Mouse (Mus musculus) forebrain, embryonic 16.5 days (tissue): Measurements from ENCODE around the gene Siva1. TPM values are rescaled to one million over a fixed set of nuclear protein-coding genes. Genes with fewer than 3 reads are reported as not detected.

ENCODE experiments used
- ATAC-seq: fragments of 200-750 bp; cut with Nextera tagmentation; 2 replicates; pipeline ENCODE4 v1.8.0; 2017; ENCODE audit warnings: mild to moderate bottlenecking, moderate library complexity
- H3K27ac ChIP-seq: fragments of 300-500 bp; sonication (generic); 2 replicates; pipeline ENCODE4 v1.5.1; 2014; ENCODE audit warnings: low read length, control low read depth
- H3K27me3 ChIP-seq: fragments of 300-500 bp; sonication (generic); replicated peaks from 2 replicates; pipeline ENCODE4 v1.6.1; 2014; ENCODE audit warnings: low read length; ENCODE audit not compliant: control insufficient read depth, insufficient read depth
- H3K36me3 ChIP-seq: fragments of 300-500 bp; sonication (generic); 2 replicates; pipeline ENCODE4 v1.6.1; 2014; ENCODE audit not compliant: control insufficient read depth, insufficient read depth
- H3K4me1 ChIP-seq: fragments of 300-500 bp; sonication (generic); replicated peaks from 2 replicates; pipeline ENCODE4 v1.6.1; 2014; ENCODE audit warnings: low read length; ENCODE audit not compliant: control insufficient read depth, insufficient read depth
- H3K4me2 ChIP-seq: fragments of 300-500 bp; sonication (generic); 2 replicates; pipeline ENCODE4 v1.6.1; 2014; ENCODE audit warnings: mild to moderate bottlenecking, low read length, control low read depth
- H3K4me3 ChIP-seq: fragments of 300-500 bp; sonication (generic); replicated peaks from 2 replicates; pipeline ENCODE4 v1.5.1; 2014; ENCODE audit warnings: mild to moderate bottlenecking, low read length, control low read depth
- H3K9ac ChIP-seq: fragments of 300-500 bp; sonication (generic); replicated peaks from 2 replicates; pipeline ENCODE4 v1.6.1; 2014; ENCODE audit warnings: low read depth, low read length, control low read depth
- H3K9me3 ChIP-seq: fragments of 300-500 bp; sonication (generic); 2 replicates; pipeline ENCODE4 v1.6.1; 2016; ENCODE audit warnings: low read length; ENCODE audit not compliant: control insufficient read depth
- WGBS: fragments of 180-500 bp; shearing (Covaris S2); extraction: QIAGEN DNeasy Blood & Tissue Kit; methylation state at CpG from one replicate; pipeline ENCODE4 v1.1.7; 2014; 5-methylcytosine and 5-hydroxymethylcytosine counted together
- polyA plus RNA-seq: library from polyadenylated mRNA; unstranded; fragments of >200 nt; fragmentation: Nextera tagmentation; extraction: Ambion mirVana; gene quantifications from 2 replicates; pipeline ENCODE4 v1.2.1, GENCODE M21; 2015

Siva1 gene
- polyA plus RNA-seq, 1 experiment from 2014 or later: 68.9 TPM

DNA sequence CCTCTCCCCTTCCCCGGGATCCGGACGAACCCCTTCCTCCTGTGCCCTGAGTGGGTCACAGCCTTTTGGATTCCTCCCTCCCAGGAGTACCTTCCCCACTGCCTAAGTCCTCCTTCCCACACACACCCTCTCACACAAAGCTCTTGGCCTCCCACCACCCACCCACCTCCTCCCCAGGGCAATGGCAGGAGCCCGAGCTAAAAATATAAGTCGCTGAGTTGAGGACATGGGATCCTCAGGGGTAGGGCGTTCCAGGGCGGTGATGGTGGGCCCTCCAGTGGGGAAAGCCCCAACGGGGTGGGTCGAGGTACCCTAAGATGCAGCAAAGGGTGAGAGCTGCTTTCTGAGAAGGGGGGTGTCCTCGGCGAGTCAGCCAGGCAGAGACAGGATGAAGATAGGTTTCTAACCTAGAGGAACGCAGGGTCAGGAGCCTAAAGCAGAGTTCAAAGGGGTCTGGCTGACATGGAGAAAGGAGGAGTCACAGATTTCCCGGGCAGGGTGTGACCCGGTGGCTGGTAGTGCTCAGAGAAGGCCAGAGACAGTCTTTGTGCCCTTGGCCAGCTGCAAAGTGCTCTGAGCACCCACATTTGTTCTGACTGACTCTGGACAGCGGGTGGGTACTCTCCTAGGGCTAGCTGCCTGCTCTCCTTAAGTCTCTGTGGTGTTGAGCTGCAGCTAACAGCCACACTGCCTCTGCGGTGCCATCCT lies 24.0 kb upstream of the Siva1 start:
- Histone ChIP-seq H3K36me3 (no peaks in the 10 kb centered on the region), H3K9ac (peak overlapping the region; percentile 72), H3K27ac (no peak overlapping the region), H3K4me1 (peaks cover 17% of the 10 kb centered on the region), H3K9me3 (no peaks in the 10 kb centered on the region), H3K27me3 (peaks cover 3% of the 10 kb centered on the region; the same call in 1 of the 2 replicates), H3K4me2 (peak overlapping the region; percentile 98), H3K4me3 (peak overlapping the region; percentile 55)
- 15% methylated on average over 16 of the region's 16 CpGs for WGBS
- ATAC-seq: peak; percentile 6; the same call in 1 of the 2 replicates

DNA sequence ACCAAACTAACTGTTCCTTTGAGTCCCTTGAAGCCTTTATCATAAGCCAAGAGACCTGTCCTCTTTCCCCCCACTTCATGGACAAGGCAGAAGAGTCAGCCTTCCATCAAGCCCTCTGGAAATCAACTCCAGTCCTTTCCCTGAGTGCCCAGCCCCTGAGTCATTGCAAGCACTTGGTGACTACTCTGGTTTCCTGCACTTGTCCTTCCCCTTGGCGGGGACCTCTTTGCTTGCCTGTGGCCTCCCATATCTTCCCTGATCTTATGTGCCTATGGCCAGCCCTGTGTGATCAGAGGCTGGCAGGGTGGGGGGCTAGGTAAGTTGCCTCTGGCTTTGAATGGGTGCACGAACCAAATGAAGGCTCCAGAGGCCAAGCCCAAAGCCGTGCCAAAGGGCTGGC lies 22.6 kb upstream of the Siva1 start:
- no peaks in the 10 kb centered on the region for H3K9me3 ChIP-seq
- no peak overlapping the region for H3K9ac ChIP-seq
- no peak overlapping the region for H3K27ac ChIP-seq
- H3K27me3 ChIP-seq: peaks cover 3% of the 10 kb centered on the region; the same call in 1 of the 2 replicates
- WGBS: 83% methylated on average over 3 of the region's 3 CpGs
- H3K36me3 ChIP-seq: no peaks in the 10 kb centered on the region
- ATAC-seq: no peak
- H3K4me1 ChIP-seq: peaks cover 17% of the 10 kb centered on the region
- H3K4me2 ChIP-seq: no peak overlapping the region
- H3K4me3 ChIP-seq: no peak overlapping the region

DNA sequence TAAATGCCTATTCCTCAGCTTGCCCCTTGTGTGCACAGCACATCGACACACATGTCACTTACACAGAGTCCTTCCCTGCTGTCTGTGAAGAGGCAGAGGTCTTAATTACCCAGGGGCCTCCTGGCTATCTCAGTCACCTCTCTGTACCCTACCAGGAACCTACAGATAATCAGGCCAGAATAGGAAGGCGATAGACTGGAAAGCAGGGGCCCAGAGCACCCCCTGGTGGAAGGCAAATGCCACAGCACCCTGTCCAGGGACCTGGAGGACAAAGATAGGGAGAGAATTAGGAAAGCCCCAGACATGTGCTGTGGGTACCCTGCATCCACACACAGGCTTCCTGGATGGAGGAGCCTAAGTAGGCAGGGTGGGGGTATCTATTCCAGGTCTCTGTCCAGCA lies 20.7 kb upstream of the Siva1 start:
- no peak overlapping the region for H3K27ac ChIP-seq
- no peaks in the 10 kb centered on the region for H3K9me3 ChIP-seq
- 0 out of 2 replicates have a peak, but pooled peaks cover 3% of the 10 kb centered on the region for H3K27me3 ChIP-seq
- no peak overlapping the region for H3K4me3 ChIP-seq
- WGBS: 35% methylated on average over 2 of the region's 2 CpGs
- peak; percentile 44; the same call in 1 of the 2 replicates for ATAC-seq
- peaks cover 13% of the 10 kb centered on the region for H3K4me1 ChIP-seq
- H3K36me3 ChIP-seq: no peaks in the 10 kb centered on the region
- no peak overlapping the region for H3K4me2 ChIP-seq
- H3K9ac ChIP-seq: no peak overlapping the region

DNA sequence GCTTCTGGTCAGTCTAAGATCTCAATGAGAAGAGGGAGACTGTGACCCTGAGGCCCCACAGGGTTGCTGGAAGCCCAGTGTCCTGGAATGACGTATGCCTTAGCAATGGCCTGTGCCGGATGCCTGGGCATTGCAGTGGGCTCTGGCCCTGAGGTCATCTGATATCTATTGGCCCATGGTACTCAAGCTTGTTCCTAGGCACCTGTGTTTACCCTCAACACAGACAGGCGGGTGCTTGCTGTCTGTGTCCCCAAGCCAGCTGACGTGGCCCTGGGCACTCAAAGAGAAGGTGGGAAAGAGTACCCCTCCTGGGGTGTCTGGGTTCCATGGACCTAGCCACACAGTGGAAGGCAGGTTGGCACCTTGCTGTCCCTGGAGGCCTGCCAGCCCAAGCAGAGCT lies 18.8 kb upstream of the Siva1 start:
- WGBS: 86% methylated on average over 4 of the region's 4 CpGs
- H3K36me3 ChIP-seq: no peaks in the 10 kb centered on the region

DNA sequence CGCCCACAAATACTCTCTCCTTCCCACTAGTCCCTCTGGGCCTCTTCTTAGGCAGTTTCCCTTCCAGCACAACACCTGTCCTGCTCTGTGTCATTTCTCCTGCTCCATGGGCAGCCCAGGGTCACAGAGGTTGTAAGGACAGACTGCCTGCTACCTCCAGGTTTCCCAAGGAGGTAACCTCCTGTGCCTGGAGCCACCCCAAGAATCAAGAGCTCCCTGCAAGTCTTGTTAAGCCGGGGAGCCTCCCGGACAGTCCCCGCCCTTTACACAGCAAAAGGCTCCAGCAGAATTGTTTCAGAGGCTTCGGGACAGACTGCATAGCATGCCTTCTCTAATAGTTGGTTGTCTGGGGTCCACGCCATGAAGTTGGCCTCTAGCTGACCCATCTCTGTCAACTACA lies 18.0 kb upstream of the Siva1 start:
- Histone ChIP-seq H3K9me3 (no peaks in the 10 kb centered on the region), H3K27ac (no peak overlapping the region), H3K27me3 (no peaks in the 10 kb centered on the region), H3K4me3 (no peak overlapping the region), H3K4me1 (peaks cover 6% of the 10 kb centered on the region), H3K9ac (no peak overlapping the region), H3K36me3 (no peaks in the 10 kb centered on the region), H3K4me2 (no peak overlapping the region)
- 81% methylated on average over 6 of the region's 6 CpGs for WGBS
- no peak for ATAC-seq

More for the DNA sequence above, 18.8 kb upstream of the Siva1 start:
- no peak overlapping the region for H3K4me3 ChIP-seq
- H3K4me1 ChIP-seq: peaks cover 6% of the 10 kb centered on the region
- H3K27me3 ChIP-seq: 0 out of 2 replicates have a peak, but pooled peaks cover 3% of the 10 kb centered on the region
- no peak overlapping the region for H3K27ac ChIP-seq
- ATAC-seq: no peak
- no peaks in the 10 kb centered on the region for H3K9me3 ChIP-seq
- H3K4me2 ChIP-seq: no peak overlapping the region
- no peak overlapping the region for H3K9ac ChIP-seq

DNA sequence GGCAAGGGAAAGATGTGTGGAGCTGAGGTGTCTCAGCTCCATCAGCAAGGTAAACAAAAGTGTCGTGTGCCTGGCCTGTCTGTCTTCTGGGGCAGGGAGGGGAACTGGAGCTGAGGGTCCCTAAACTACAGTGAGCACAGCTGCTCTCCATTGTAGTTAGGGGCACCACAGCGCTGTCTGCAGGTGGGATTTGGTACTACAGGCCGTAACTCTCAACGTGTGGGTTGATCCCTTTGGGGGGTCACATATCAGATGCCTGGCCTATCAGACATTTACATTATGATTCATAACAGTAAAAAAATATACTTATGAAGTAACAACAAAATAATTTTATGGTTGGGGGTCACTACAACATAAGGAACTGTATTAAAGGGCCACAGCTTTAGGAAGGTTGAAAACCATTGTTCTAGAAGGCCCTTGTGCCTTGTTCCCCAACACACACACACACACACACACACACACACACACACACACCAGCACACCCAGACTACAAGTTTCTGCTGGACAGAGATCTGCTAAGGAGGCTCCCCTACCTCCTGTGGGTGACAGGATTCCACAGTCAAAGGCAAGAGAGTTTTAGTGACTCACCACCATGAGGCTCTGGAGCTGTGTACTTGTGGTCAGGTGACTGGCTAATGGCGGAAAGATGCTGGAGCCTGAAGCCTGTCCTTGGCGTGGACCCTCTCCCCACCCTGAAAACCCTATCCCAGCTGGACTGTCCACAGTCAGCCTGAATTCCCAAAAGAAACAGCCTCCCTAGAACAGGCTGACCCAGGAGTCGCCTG lies 17.2 kb upstream of the Siva1 start:
- H3K4me1 ChIP-seq: peaks cover 6% of the 10 kb centered on the region

DNA sequence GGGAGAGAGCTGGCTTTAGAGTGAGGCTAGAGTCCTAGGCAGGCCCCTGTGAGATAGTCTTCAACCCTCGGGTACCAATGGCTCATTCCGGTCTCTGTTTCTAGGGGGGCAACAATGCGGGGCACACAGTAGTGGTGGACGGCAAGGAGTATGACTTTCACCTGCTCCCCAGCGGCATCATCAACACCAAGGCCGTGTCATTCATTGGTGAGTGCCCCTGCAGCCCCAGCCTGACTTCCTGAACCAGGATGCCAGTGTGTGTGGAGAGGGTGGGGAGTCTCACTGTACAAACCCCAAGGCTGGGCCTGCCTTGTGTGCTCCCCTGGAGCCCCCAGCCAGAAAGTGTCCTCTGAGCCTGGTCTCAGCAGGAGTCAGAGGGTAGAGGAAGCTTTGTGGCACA lies 16.3 kb upstream of the Siva1 start:
- Histone ChIP-seq H3K36me3 (no peaks in the 10 kb centered on the region), H3K4me3 (no peak overlapping the region), H3K9me3 (no peaks in the 10 kb centered on the region), H3K4me1 (peaks cover 6% of the 10 kb centered on the region), H3K9ac (no peak overlapping the region), H3K27me3 (no peaks in the 10 kb centered on the region), H3K4me2 (no peak overlapping the region), H3K27ac (no peak overlapping the region)
- 91% methylated on average over 6 of the region's 6 CpGs for WGBS
- ATAC-seq: no peak

More for the DNA sequence above, 17.2 kb upstream of the Siva1 start:
- H3K9ac ChIP-seq: no peak overlapping the region
- WGBS: 61% methylated on average over 7 of the region's 7 CpGs
- no peak for ATAC-seq
- no peaks in the 10 kb centered on the region for H3K36me3 ChIP-seq
- H3K4me3 ChIP-seq: no peak overlapping the region
- no peak overlapping the region for H3K4me2 ChIP-seq
- H3K27me3 ChIP-seq: no peaks in the 10 kb centered on the region
- no peak overlapping the region for H3K27ac ChIP-seq
- H3K9me3 ChIP-seq: no peaks in the 10 kb centered on the region

DNA sequence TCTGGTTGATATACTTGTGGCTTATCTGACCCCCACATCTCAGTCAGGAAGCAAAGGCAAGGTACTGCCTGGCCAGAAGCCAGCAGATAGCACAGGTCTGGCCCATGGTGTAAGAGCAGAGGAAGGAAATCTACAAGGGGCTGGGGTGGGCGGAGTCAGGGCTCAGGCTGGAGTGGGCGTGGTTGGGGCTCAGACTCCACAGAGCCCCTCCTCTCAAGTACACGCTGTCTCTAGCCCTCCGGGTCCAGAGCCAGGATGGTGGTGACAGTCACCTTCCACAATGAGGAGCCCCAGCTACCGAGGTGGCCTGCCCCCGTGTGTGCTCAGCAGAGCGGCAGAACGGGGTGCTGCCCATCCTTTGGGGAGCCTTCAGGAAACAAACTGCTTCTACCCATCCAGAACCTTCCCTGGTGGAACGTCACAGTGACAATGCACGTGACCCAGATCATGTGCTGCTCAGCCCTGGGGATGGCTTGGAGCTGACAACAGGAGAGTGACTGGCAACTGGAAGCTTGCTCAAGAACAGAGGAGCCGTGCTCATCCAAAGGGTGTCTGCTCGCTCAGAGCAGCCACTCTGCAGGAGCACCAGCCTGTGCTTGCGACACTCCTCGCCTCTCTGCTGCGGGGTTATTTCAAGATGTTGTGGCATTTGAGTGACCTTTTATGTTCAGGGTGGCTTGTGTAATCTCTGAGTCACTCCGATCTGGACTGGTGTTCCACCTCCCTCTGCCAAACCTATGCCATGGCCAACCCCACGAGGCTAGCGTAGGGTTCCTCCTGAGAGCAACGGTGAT lies 15.4 kb upstream of the Siva1 start:
- peak; percentile 77 for ATAC-seq

DNA sequence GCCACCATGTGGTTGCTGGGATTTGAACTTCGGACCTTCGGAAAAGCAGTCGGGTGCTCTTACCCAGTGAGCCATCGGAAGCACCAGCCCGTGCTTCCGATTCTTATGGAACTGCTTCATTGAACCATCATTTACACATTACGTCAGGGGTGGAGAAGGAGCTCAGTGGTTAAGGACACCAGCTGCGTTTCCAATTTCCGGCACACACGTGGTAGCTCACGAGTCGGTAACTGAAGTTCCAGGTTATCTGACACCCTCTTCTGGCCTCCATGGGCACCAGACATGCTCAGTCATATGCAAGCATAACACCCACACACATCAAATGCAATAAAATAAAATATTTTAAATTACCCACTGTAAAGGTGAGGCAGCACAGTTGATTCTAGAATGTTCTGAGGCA lies 14.4 kb upstream of the Siva1 start:
- Histone ChIP-seq H3K4me2 (no peak overlapping the region), H3K9me3 (no peaks in the 10 kb centered on the region), H3K4me1 (peaks cover 6% of the 10 kb centered on the region), H3K4me3 (no peak overlapping the region), H3K27ac (no peak overlapping the region), H3K27me3 (no peaks in the 10 kb centered on the region), H3K36me3 (no peaks in the 10 kb centered on the region), H3K9ac (no peak overlapping the region)
- no peak for ATAC-seq
- WGBS: 93% methylated on average over 12 of the region's 12 CpGs

More for the DNA sequence above, 15.4 kb upstream of the Siva1 start:
- WGBS: 39% methylated on average over 19 of the region's 19 CpGs
- Histone ChIP-seq H3K4me3 (peak overlapping the region; percentile 30), H3K9ac (peak overlapping the region; percentile 27), H3K36me3 (no peaks in the 10 kb centered on the region), H3K9me3 (no peaks in the 10 kb centered on the region), H3K27me3 (no peaks in the 10 kb centered on the region), H3K4me2 (peak overlapping the region; percentile 47), H3K4me1 (peaks cover 6% of the 10 kb centered on the region), H3K27ac (no peak overlapping the region)
